Mouse (Mus musculus): ENCODE measurements around the gene Ccdc93.

Gene Ccdc93

GRCm38 (mm10) chr1:121448166-121448565 is 17.3 kb downstream of the Ccdc93 start:
- no peak for DNase-seq (ENCODE audit: low read depth)

GRCm38 (mm10) chr1:121451009-121451408 is 20.2 kb downstream of the Ccdc93 start:
- no peak for DNase-seq (ENCODE audit: low read depth)

- DNase-seq (ENCODE audit: low read depth), result no peak
Measured at GRCm38 (mm10) chr1:121452498-121452897, 21.6 kb downstream of the Ccdc93 start.

DNA sequence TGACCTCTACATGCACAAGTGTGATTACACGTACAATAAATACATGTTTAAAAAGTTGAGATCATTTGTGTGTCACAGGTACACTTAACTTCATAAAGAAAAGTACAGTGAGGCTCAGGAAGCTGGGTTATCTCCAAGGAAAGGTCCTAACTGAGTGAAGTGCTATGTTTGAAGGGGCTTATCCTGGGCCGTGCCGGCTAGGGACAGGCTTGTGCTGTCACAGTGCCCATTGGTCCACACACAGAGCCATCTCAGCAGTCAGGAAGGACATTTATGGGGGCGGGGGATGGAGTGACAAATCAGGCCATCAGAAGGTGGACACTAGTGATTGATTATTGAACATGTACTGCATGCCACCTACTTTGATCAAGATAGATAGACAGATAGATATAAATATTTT is 22.2 kb downstream of the Ccdc93 start:
- DNase-seq (ENCODE audit: low read depth), result no peak

GRCm38 (mm10) chr1:121454951-121455350 is 24.1 kb downstream of the Ccdc93 start:
- DNase-seq (ENCODE audit: low read depth), result no peak

DNA sequence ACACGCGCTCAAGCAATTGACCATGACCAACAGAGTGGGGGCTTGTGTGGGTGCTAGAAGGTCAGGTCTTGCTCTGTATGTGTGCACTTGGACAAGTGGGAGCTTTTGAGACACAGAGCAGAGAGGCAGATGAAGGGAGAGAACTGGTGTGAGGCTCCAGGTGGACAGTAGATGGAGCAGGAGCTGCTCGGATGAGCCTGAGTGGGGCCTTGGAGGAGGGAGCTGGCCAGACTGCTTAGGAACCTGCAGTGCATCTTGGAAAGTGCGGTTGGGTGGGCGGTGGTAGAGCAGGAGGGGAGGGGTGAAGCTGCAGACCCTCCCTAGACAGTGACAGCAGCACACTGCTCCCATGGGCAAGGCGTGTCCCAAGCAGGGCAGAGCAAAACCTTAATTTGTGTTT is 29.2 kb downstream of the Ccdc93 start:
- no peak for DNase-seq (ENCODE audit: low read depth)

DNA sequence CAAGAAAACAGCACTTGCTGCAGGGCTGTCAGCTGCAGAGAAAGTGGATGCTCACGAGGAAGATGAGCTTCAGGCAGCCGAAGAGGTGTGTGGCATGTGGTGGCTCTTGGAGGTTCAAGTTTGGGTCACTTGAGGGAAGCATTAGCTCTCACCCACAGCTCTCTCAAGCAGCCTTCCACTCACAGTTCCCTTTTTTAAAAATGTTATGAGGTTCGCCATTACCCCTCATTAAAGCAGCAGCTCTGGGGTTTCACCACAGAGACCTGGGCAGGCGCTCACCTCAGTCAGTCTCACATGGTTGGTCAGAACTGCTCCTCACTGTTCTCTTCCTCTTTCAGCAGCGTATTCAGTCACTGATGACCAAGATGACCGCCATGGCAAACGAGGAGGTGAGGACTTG is 31.0 kb downstream of the Ccdc93 start:
- no peak for DNase-seq (ENCODE audit: low read depth)

GRCm38 (mm10) chr1:121462643-121463042 is 31.8 kb downstream of the Ccdc93 start:
- DNase-seq (ENCODE audit: low read depth), result no peak

GRCm38 (mm10) chr1:121463806-121464205 is 33.0 kb downstream of the Ccdc93 start:
- no peak for DNase-seq (ENCODE audit: low read depth)

- no peak for DNase-seq (ENCODE audit: low read depth)
Measured at GRCm38 (mm10) chr1:121466276-121466675, 35.4 kb downstream of the Ccdc93 start.

GRCm38 (mm10) chr1:121468271-121468670 is 37.4 kb downstream of the Ccdc93 start:
- DNase-seq (ENCODE audit: low read depth), result no peak

GRCm38 (mm10) chr1:121471503-121471902 is 40.7 kb downstream of the Ccdc93 start:
- no peak for DNase-seq (ENCODE audit: low read depth)

- no peak for DNase-seq (ENCODE audit: low read depth)
Measured at GRCm38 (mm10) chr1:121477716-121478115, 46.9 kb downstream of the Ccdc93 start.

- peak; percentile 85 for DNase-seq (ENCODE audit: low read depth)
Measured at GRCm38 (mm10) chr1:121478284-121478980, 47.6 kb downstream of the Ccdc93 start.

GRCm38 (mm10) chr1:121479403-121479802 is 48.6 kb downstream of the Ccdc93 start:
- no peak for DNase-seq (ENCODE audit: low read depth)

DNA sequence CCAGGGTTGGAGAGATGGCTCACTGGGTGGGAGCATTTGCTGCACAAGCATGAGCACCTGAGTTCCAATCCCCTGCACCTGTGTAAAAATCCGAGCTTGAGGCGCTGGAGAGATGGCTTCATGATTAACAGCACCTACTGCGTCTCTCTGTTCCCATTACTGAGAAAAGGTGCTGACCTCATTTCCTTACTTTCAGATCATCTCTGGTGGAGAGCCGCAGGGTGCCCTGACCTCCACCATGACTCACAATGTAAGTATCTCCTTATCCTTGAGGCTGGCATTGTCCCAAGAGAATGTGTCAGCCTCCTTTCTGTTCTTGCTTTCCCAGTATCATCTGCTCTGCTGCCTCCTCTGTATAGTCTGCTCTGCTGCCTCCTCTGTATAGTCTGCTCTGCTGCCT is 52.2 kb downstream of the Ccdc93 start:
- DNase-seq (ENCODE audit: low read depth), result peak; percentile 74

DNA sequence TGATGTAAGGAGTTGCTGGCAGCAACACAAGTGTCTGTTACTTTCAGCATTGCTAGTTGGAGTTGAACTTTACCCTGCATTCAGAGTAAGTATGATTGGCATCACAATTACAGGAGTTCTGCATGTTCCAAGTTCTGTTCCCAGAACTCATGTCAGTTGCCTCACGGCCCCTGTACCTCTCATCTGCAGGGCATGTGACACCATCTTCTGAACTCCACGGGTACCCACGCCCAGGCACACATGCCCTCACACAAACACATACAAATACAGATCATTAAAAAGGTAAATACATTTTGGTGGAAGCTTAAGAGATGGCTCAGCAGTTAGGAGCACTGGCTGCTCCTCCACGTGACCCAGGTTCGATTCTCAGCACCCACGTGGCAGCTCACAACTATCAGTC is 56.0 kb downstream of the Ccdc93 start:
- DNase-seq (ENCODE audit: low read depth), result no peak

GRCm38 (mm10) chr1:121490241-121490640 is 59.4 kb downstream of the Ccdc93 start:
- DNase-seq (ENCODE audit: low read depth), result peak; percentile 51

DNA sequence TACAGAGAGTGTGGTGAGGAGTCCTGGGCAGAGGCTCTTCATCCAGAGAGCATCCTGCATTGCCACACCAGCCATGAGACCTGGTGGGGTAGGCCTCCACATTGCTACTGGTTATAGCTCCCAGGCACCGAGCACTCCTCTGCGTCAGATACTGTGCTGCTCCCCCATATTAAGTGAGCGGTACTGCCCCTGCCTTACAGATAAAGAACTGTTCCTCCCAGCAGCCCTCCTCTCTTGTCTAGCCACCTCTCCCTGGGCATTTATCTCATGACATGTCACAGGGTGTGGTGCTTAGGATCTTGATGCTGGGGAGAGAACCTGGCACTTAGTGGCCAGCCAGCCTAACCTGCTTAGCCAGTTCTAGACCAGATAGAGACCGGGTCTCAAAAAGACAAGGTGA is 66.2 kb downstream of the Ccdc93 start:
- DNase-seq (ENCODE audit: low read depth), result no peak

- peak; percentile 4 for DNase-seq (ENCODE audit: low read depth)
Measured at GRCm38 (mm10) chr1:121508729-121509128, 77.9 kb downstream of the Ccdc93 start.

- no peak for DNase-seq (ENCODE audit: low read depth)
Measured at GRCm38 (mm10) chr1:121510420-121511140, 79.7 kb downstream of the Ccdc93 start.

DNA sequence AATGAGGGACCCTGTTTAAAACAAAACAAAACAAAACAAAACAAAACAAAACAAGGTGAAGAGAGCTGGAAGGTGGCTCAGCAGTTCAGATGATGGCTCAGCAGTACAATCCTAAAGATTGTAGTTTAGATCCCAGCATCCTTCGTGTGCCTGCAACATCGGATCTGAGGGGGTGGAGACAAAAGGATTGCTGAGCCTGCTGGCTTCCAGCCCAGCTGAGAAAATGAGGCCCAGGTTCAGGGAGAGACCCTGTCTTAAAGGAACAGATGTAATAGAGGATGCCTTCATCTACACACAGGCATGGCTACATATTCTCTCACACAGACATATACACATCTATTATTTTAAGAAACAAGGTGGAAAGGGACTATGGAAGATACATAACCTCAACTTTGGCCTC is 80.3 kb downstream of the Ccdc93 start:
- DNase-seq (ENCODE audit: low read depth), result no peak

GRCm38 (mm10) chr1:121511966-121512365 is 81.1 kb downstream of the Ccdc93 start:
- no peak for DNase-seq (ENCODE audit: low read depth)

GRCm38 (mm10) chr1:121518609-121519008 is 87.8 kb downstream of the Ccdc93 start:
- no peak for DNase-seq (ENCODE audit: low read depth)

Data from 416B (cell line).